Mouse (Mus musculus): Measurements from ENCODE around the gene Tma7.

Gene Tma7

GRCm38 (mm10) chr9:109039681-109040080 lies 42.7 kb downstream of the Tma7 start:
- DNase-seq = no peak

- peak; percentile 69 to 74 for DNase-seq
These were observed 43.5 kb downstream of the Tma7 start for GRCm38 (mm10) chr9:109038901-109039364.

- peak; percentile 89 to 90 for DNase-seq
These were observed 44.1 kb downstream of the Tma7 start, which contains the start of gene Shisa5 for GRCm38 (mm10) chr9:109038086-109038895. Shisa5 (plus strand) TSS chr9:109038565.

- DNase-seq = no peak
These were observed 50.0 kb downstream of the Tma7 start for GRCm38 (mm10) chr9:109032435-109032834.

GRCm38 (mm10) chr9:109031686-109032085 lies 50.7 kb downstream of the Tma7 start:
- DNase-seq = peak in 1 of 2 experiments; percentile 14

GRCm38 (mm10) chr9:109031001-109031400 lies 51.4 kb downstream of the Tma7 start:
- DNase-seq = no peak

GRCm38 (mm10) chr9:109030312-109030711 lies 52.1 kb downstream of the Tma7 start:
- DNase-seq = peak in 1 of 2 experiments; percentile 14

GRCm38 (mm10) chr9:109028919-109029318 lies 53.5 kb downstream of the Tma7 start:
- DNase-seq = peak in 1 of 2 experiments; percentile 20

GRCm38 (mm10) chr9:109028421-109028820 lies 54.0 kb downstream of the Tma7 start:
- no peak for DNase-seq

- peak in 1 of 2 experiments; percentile 25 for DNase-seq
These were observed 54.9 kb downstream of the Tma7 start for GRCm38 (mm10) chr9:109027521-109027920.
